Mouse (Mus musculus) layer of hippocampus, adult 9-11 months (tissue): ENCODE results near the gene Gm8279.
"Not testable (repeated sequence)": the region's sequence is repeated elsewhere in the genome, so short reads cannot be mapped to it uniquely, and the experiment has no call there.

ENCODE experiments used
- DNase-seq: peaks from one replicate; pipeline ENCODE4 v3.0.0; 2022

Gm8279 gene

GRCm38 (mm10) chr14:5131219-5131618 is at the start of gene Gm8279:
Gm8279 (plus strand) TSS chr14:5131519.
- DNase-seq = not testable (repeated sequence)

DNA sequence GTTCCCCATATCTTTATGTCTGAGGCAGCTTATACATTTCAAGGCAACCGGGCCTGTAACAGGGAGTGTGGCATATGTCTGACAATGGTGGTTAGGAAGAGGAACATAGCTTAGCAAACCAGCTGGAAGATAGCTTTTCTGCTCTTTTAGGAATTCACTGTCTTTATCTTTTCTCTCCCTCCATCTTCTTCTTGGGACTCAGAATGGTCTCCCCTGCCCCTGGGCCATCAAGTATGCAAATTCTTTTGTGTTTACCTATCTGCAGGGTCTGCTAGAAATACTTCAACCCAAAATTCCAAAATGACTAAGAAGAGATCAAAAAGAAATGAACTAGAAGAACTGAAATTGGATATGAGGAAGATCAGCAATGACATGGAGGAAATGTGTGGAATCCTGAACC is 32.9 kb downstream of the Gm8279 start, which contains the start of gene Gm3317:
TSS of gene Gm3317 (plus strand) at position 301 of the 400 bp plus-strand sequence.
- not testable (repeated sequence) for DNase-seq

DNA sequence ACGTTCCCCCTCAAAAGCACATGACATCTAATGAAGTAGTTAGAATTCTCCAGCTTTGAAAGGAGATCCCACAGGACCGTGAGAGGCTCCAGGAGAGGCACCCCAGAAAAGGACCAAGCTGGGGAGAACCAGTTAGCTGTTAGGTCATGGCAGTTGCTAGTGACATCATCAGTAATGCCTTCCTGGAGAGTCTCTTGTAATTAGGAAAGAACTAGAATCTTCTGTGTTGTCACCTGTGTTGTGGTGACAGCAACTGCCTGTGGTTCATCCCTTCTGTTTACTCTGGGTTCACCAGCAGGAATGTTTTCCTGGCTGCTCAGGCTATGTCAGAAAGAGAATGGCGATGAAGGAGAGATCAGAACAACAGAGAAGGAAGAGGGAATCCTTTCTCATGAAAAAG is 54.2 kb downstream of the Gm8279 start, which contains the start of gene Gm8271:
TSS of gene Gm8271 (plus strand) at position 301 of the 400 bp plus-strand sequence.
- DNase-seq = not testable (repeated sequence)
